In the genomic region with DNA sequence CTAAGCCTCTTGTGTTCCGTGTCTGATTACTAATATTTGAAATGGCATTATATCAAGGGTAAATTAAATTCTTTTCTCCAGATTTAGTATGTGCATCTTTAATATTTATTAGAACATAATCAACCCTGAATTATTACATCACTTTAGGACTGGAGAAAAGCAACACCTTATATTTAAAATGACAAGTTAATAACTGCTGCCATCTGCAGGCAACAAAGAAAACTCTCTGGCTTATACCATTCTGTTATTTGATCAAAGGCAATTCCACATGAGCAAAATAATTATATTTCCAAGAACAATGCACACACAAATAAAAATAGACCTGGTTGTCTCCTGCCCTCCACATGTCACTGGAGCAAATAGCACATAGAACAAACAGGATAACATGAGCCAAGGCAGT, we compare ENCODE assay signal across 14 mouse cellular contexts. TPM values are rescaled to one million over a fixed set of nuclear protein-coding genes. Genes with fewer than 3 reads are reported as not detected.
DNase-seq lines count a peak whose midpoint lies in the region; ATAC-seq and TF ChIP-seq lines count a peak whose summit lies in the region.
"Had no signal": no experiment of that assay in that cellular context is flagged by ENCODE, and none has a peak within 500 bp of the region (broad histone marks: within the 10 kb centered on the region; RNA-seq: fewer than 3 reads in every experiment).

No protein-coding gene starts in this region.

- peak; percentile 40 for TF ChIP-seq CTCF in Patski (IDR thresholded peaks at IDR 0.05)

- ATAC-seq in hindbrain, embryonic 14.5 days (ENCODE audit: low FRiP score), result no peak
- ATAC-seq in hindbrain, embryonic 13.5 days (ENCODE audit: low FRiP score), result no peak
- no peak for ATAC-seq in midbrain, embryonic 14.5 days (ENCODE audit: low FRiP score, low TSS enrichment)
- no peak for ATAC-seq in Patski

- no peaks in the 10 kb centered on the region for H3K4me1 ChIP-seq in hindbrain, embryonic 14.5 days (replicated peaks; ENCODE audit: control insufficient read depth, insufficient read depth, low read length)
- no peaks in the 10 kb centered on the region for H3K4me1 ChIP-seq in hindbrain, embryonic 13.5 days (replicated peaks)
- no peaks in the 10 kb centered on the region for H3K4me1 ChIP-seq in midbrain, embryonic 14.5 days (ENCODE audit: control insufficient read depth, insufficient read depth, low read length)
- no peaks in the 10 kb centered on the region for H3K4me1 ChIP-seq in midbrain, embryonic 10.5 days
- H3K4me1 ChIP-seq: embryonic facial prominence, embryonic 15.5 days; limb, embryonic 12.5 days; liver, embryonic 15.5 days had no signal

- no peaks in the 10 kb centered on the region for H3K27me3 ChIP-seq in hindbrain, embryonic 14.5 days (ENCODE audit: control insufficient read depth, insufficient read depth, low read length)
- H3K27me3 ChIP-seq in hindbrain, embryonic 13.5 days, result no peaks in the 10 kb centered on the region
- H3K27me3 ChIP-seq in midbrain, embryonic 14.5 days (ENCODE audit: control insufficient read depth, insufficient read depth, low read length), result no peaks in the 10 kb centered on the region
- H3K27me3 ChIP-seq in midbrain, embryonic 10.5 days (ENCODE audit: low read depth, poor library complexity, severe bottlenecking), result no peaks in the 10 kb centered on the region
- peaks cover 22% of the 10 kb centered on the region for H3K27me3 ChIP-seq in Patski
- H3K27me3 ChIP-seq: embryonic facial prominence, embryonic 15.5 days; limb, embryonic 12.5 days; liver, embryonic 15.5 days had no signal

- POLR2A ChIA-PET in Patski (lab: Charles Lee), result no interaction called here

- H3K4me3 ChIP-seq in hindbrain, embryonic 14.5 days (replicated peaks; ENCODE audit: low read length), result no peak overlapping the region
- H3K4me3 ChIP-seq in hindbrain, embryonic 13.5 days, result no peak overlapping the region
- no peak overlapping the region for H3K4me3 ChIP-seq in midbrain, embryonic 14.5 days (replicated peaks; ENCODE audit: low read depth, low read length)
- no peak overlapping the region for H3K4me3 ChIP-seq in midbrain, embryonic 10.5 days
- H3K4me3 ChIP-seq: embryonic facial prominence, embryonic 15.5 days; limb, embryonic 12.5 days; liver, embryonic 15.5 days had no signal

- no peaks in the 10 kb centered on the region for H3K36me3 ChIP-seq in hindbrain, embryonic 14.5 days (replicated peaks; ENCODE audit: control insufficient read depth, insufficient read depth)
- no peaks in the 10 kb centered on the region for H3K36me3 ChIP-seq in hindbrain, embryonic 13.5 days
- no peaks in the 10 kb centered on the region for H3K36me3 ChIP-seq in midbrain, embryonic 14.5 days (ENCODE audit: control insufficient read depth, insufficient read depth, low read length)
- H3K36me3 ChIP-seq in midbrain, embryonic 10.5 days, result no peaks in the 10 kb centered on the region
- H3K36me3 ChIP-seq: embryonic facial prominence, embryonic 15.5 days; limb, embryonic 12.5 days; liver, embryonic 15.5 days had no signal

- no peaks in the 10 kb centered on the region for H3K9me3 ChIP-seq in hindbrain, embryonic 14.5 days (ENCODE audit: control insufficient read depth, low read length)
- H3K9me3 ChIP-seq in hindbrain, embryonic 13.5 days, result no peaks in the 10 kb centered on the region
- no peaks in the 10 kb centered on the region for H3K9me3 ChIP-seq in midbrain, embryonic 14.5 days (ENCODE audit: control insufficient read depth, low read length)
- no peaks in the 10 kb centered on the region for H3K9me3 ChIP-seq in midbrain, embryonic 10.5 days (replicated peaks)
- H3K9me3 ChIP-seq: embryonic facial prominence, embryonic 15.5 days; limb, embryonic 12.5 days; liver, embryonic 15.5 days had no signal

- H3K9ac ChIP-seq in hindbrain, embryonic 14.5 days, result no peak overlapping the region
- no peak overlapping the region for H3K9ac ChIP-seq in hindbrain, embryonic 13.5 days
- H3K9ac ChIP-seq in midbrain, embryonic 14.5 days (replicated peaks; ENCODE audit: low read length), result no peak overlapping the region
- H3K9ac ChIP-seq: embryonic facial prominence, embryonic 15.5 days; limb, embryonic 12.5 days; liver, embryonic 15.5 days had no signal

- DNase-seq in hindbrain, embryonic 14.5 days (ENCODE audit: low spot score), result peak; percentile 62
- DNase-seq in midbrain, embryonic 14.5 days, result peak; percentile 69
- no peak for DNase-seq in midbrain, embryonic 10.5 days (ENCODE audit: low spot score)
- no peak for DNase-seq in Patski (ENCODE audit: low read depth, low spot score)
- no peak for DNase-seq in cerebellum, adult 11 months
- DNase-seq in kidney, adult 8-10 months, result no peak
- DNase-seq: adrenal gland, postnatal 25 days; heart, adult 11 months; kidney, postnatal 25 days; right cerebral cortex, postnatal 25 days had no signal

- H3K27ac ChIP-seq in hindbrain, embryonic 14.5 days, result no peak overlapping the region
- no peak overlapping the region for H3K27ac ChIP-seq in hindbrain, embryonic 13.5 days
- H3K27ac ChIP-seq in midbrain, embryonic 14.5 days (replicated peaks; ENCODE audit: low read depth, low read length), result no peak overlapping the region
- no peak overlapping the region for H3K27ac ChIP-seq in midbrain, embryonic 10.5 days (replicated peaks)
- H3K27ac ChIP-seq: embryonic facial prominence, embryonic 15.5 days; limb, embryonic 12.5 days; liver, embryonic 15.5 days had no signal

- H3K4me2 ChIP-seq in hindbrain, embryonic 14.5 days (replicated peaks), result no peak overlapping the region
- H3K4me2 ChIP-seq in hindbrain, embryonic 13.5 days, result no peak overlapping the region
- no peak overlapping the region for H3K4me2 ChIP-seq in midbrain, embryonic 14.5 days (ENCODE audit: low read length)
- H3K4me2 ChIP-seq: embryonic facial prominence, embryonic 15.5 days; limb, embryonic 12.5 days; liver, embryonic 15.5 days had no signal

- 89% methylated on average over 1 of the region's 1 CpGs for WGBS in hindbrain, embryonic 14.5 days
- 89% methylated on average over 1 of the region's 1 CpGs for WGBS in hindbrain, embryonic 13.5 days
- 82% methylated on average over 1 of the region's 1 CpGs for WGBS in midbrain, embryonic 14.5 days
- WGBS in midbrain, embryonic 10.5 days, result 89% methylated on average over 1 of the region's 1 CpGs

- in situ Hi-C loops in Patski (cut with MboI; ENCODE audit: low pct_unique_long_range_greater_than_20kb), result loop anchor here (10.0 to 25.0 kb wide), 3 partner anchors 652 to 1794 kb away; no protein-coding TSS in a partner anchor

- CTCF ChIA-PET in Patski (lab: Charles Lee), result interaction anchor here (1.0 to 1.4 kb wide), 2 partner anchors 59 to 1798 kb away, joined by 3 read pairs; no protein-coding TSS in a partner anchor

RNA-seq across cellular contexts. Expression of gene Asns, which starts 36.5 kb away (rescaled TPM):
- polyA plus RNA-seq in hindbrain, embryonic 14.5 days (2014; fragmentation: Nextera tagmentation; extraction: Ambion mirVana), result 118 and 127 TPM in 2 replicates
- 69.7 and 71.2 TPM in 2 replicates for polyA plus RNA-seq in hindbrain, embryonic 13.5 days (2015; fragmentation: Nextera tagmentation; extraction: Ambion mirVana)
- 77.9 and 92.0 TPM in 2 replicates for polyA plus RNA-seq in midbrain, embryonic 14.5 days (2014; fragmentation: Nextera tagmentation; extraction: Ambion mirVana)
- polyA plus RNA-seq in midbrain, embryonic 10.5 days (2016; fragmentation: Nextera tagmentation; extraction: Ambion mirVana), result 43.5 and 57.9 TPM in 2 replicates
- 103 TPM for polyA plus RNA-seq in Patski (2021)

Comparison
In these comparisons a context has a peak if more than half of its experiments do, and no peak if none do; other contexts are left out.
1. DNase-seq: peak in hindbrain, embryonic 14.5 days (single experiment) and midbrain, embryonic 14.5 days (single experiment); none in midbrain, embryonic 10.5 days (single experiment), Patski (single experiment), cerebellum, adult 11 months (single experiment) and kidney, adult 8-10 months (0 of 2).